Mouse (Mus musculus) cerebellum, adult 9-10 months (tissue): ENCODE measurements around the gene Ky.
A peak's percentile ranks its signal among the peaks of the same experiment; 100 is the strongest.

ENCODE experiments used
- DNase-seq: peaks from one replicate; pipeline ENCODE4 v3.0.0; 2022

Gene Ky

GRCm38 (mm10) chr9:102504716-102505378, 703 bp upstream of the Ky start:
- DNase-seq: no peak

- no peak for DNase-seq
Observed at GRCm38 (mm10) chr9:102508315-102508714, 2.8 kb downstream of the Ky start.

DNA sequence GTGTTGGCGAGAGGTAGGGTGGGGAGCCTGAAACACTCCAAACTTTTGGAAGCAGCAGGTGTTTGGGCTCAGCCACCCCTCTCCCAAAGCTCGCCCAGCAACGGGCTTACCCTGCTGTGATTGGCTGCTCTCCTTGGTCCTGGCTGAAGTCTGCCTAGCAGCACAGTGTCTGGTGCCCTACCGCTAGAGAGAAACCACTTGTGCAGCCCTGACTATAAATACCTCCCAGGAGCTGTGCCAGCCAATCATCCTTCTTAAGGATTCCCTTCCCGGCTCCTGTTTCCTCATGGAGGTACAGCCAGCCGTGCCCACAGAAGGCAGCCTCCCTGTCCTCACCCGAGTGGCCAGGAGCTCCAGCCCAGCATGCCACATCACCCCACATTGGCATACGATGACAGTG, 5.9 kb downstream of the Ky start:
- DNase-seq: peak; percentile 46

GRCm38 (mm10) chr9:102513578-102513977, 8.0 kb downstream of the Ky start:
- no peak for DNase-seq

DNA sequence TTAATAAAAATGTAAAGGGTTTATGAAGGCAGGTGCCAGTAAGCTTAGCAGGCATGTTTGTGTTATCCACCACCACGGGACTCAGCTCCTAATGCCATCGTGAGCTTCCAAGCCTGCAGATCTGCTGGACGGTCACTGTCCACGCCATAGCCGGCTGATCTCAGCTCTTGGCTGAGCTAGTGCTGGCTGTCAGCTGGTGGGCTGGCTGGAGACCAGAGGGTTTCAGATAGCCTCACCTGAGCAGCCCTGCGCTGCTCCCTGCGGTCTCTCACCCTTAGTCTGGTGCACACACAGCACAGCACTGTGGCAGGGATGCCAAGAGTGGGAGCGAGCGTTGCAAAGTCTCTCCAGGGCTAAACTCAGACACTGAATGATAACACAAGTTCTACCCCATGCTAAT, 12.9 kb downstream of the Ky start:
- DNase-seq: peak; percentile 74

GRCm38 (mm10) chr9:102521396-102521795, 15.8 kb downstream of the Ky start:
- no peak for DNase-seq

DNA sequence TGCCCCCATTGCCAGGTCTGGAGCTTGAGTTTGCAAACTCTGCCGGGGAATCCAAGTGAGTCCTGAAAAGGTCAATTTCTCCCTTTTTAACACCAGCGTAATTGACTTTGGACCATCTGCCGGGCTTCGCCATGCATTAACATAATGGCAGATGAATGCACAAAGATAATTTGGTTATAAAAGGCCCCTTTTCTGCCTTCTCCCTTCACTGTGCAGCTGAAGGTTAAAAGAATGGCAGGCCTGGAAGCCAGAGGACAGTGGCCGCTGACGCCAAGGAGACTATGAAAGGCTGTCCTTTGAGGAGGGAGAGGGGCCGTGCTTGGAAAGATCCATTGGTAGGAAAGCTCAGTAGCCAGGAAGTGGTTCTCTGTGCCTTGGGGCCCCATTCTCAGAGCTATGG, 22.6 kb downstream of the Ky start:
- no peak for DNase-seq

DNA sequence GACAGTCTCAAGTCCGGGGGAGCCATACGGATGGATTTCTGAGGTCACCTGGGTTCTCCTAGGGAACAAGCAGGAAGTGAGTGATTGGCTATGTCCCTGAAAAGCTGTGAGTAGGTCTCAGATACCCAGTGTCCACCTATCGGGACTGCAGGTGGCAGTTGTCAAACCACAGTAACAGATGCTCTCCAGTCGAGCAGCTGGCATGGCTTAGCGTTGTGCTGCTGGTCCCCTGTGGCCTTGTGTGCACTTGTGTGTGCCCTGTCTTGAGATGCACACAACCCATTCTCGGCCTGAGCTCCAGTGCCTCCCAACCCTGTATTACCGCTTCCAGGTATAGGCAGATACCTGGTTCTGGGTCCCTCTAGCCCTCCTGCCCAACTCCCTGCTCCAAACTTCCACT, 23.0 kb downstream of the Ky start:
- DNase-seq: no peak

DNA sequence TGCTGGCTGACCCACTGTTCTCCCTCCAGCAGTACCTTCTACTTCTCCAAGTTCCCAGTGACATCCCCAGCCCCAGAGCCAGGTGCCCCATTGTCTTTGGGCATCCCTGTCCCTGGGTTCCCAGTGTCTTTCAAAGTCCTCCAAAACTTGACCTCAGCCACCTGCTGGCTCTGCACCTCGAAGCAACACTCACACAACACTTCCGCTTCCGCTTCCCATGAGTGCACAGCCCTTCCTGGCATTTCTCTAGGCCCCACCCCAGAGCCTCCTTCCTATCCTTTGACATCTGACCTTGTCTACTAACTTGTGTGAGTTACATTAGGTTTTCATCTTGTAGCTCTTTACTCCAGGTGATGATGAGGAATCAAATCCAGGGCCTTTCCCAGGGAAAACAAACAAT, 23.5 kb downstream of the Ky start:
- no peak for DNase-seq

DNA sequence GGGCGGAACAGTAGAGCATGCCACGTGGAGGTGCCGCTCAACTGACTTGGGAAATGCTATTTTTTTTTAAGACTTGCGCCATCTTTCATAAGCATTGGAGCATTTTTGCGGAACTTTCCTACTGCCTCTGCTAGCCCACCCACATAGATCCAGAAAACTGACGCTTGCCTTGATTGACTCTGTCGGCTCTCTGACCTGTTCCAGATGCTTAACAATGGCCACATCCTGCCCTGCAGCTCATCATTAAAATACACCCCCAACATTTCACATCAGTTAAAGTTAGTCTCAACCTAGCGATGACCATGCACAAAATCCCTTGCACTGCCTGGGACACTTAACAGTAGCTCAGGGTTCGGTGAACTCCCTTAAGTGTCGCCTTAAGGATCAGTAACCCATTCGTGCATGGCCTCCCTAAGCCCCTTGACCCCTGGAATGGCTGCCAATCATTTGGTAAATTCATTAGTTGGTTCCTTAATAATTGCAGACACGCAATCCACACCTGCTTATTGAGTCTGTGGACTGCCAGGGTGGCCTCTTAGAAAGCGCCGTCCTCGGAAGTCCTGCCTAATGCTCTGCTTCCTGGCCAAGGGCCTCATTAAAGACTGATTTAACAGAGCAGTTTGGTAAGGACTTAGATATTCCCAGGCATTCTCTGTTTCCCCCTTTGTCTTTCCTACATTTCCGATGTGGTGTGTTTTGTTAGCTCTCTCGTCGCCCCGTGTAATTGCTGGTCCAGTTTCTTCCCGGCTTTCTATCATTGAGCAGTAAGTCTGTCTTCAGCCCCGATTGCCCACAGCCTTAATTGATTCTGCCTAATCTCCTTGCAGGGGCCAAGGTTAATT, 25.7 kb downstream of the Ky start:
- no peak for DNase-seq

DNA sequence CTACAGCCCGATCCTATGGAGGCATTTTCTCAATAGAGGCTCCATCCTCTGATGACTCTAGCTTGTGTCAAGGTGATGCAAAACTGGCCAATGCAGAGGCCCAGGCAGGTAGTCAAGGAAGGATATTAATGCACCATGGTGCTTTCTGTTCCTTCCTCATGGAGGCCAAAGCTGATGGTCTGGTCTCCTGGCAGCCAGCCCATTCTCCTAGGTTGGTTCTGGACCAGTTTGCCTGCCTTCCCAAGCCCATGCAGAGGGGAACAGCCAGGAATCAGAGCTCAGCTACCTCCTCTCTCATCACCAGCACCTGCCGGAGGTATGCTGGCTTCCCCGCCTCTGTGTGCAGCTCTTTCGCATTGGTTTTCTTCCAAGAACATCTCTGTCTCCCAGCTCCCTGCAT, 31.4 kb downstream of the Ky start:
- no peak for DNase-seq

- no peak for DNase-seq
Observed at GRCm38 (mm10) chr9:102539699-102540098, 34.1 kb downstream of the Ky start.

- DNase-seq: no peak
Observed at GRCm38 (mm10) chr9:102541666-102542065, 36.1 kb downstream of the Ky start.

- no peak for DNase-seq
Observed at GRCm38 (mm10) chr9:102542540-102542939, 37.0 kb downstream of the Ky start.

DNA sequence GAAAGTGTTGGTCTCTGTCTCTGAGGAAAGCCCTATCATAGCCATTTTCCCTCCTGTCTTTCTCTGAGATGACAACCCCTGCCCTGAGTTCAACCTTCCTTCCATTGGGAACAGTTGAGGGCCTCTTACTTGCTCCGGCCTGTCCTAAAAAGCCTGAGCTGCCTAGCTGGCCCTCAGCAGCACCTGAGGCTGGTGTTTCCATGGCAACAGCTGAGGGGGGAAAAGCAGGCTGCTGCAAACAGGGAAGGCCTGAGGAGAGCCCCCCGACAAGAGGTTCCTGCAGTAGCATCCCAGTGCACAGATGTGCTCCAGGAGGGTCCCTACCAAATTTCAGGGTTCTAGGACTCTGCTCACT, 38.2 kb downstream of the Ky start:
- DNase-seq: no peak

DNA sequence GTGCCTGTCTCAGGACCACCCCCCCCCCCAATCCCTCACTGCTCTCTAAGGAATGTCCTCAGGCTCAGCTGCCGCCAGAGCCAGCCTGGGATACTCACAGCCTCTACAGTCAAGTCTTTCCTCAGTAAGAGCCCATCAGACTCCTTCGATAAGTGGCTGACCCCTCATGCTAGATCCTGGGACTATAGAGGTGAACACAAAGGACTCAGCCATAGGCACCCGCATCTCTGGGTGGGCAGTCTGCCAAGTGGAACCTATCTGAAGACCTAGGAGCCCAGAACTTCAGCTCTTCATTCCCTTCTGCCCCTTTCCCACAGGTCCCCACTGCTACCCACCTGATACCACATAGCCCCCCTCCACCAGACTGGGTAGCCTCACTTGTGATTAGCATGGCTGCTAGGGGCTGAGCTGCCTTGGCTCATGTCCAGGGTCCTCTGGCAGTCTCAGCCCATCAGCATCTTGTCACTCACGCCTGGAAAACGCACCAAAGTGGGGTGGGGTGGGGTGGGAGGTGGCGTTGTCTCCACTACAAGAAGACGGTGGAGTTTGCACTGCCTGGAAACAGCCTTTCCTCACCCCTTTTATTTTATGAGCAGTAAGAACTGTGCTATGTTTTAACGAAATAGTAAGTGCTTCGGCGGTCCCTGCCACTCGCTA, 38.7 kb downstream of the Ky start:
- DNase-seq: peak; percentile 6

DNA sequence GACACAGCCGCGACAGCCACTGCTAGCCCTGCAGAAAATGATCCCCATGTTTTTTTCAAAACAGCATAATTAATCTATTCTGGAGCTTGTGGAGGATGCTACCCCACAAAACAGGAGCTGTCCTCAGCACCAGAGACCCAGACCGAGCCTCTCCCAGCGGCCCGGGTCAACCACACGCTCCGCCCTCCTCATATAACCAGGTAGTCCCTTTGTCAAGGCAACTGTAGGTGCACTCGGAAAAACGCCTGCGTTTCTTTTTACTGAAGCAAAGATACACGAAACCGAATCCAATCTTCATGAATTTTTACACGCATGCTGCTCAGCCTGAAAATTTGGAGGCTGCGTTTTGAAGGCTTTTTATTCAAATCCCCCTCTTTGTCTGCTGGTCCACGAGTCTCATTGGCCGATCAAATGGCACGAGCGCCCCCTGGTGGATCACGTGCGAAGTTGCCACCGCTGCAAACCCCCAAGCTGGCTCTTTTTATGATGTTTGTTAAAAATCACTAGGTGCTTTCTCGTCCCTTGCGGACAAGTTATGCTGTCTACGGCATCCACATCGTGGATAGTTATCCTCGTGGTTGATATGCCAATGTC, 39.3 kb downstream of the Ky start:
- peak; percentile 83 for DNase-seq

- no peak for DNase-seq
Observed at GRCm38 (mm10) chr9:102545406-102546255, 40.1 kb downstream of the Ky start.

- DNase-seq: no peak
Observed at GRCm38 (mm10) chr9:102546256-102547027, 40.9 kb downstream of the Ky start.

DNA sequence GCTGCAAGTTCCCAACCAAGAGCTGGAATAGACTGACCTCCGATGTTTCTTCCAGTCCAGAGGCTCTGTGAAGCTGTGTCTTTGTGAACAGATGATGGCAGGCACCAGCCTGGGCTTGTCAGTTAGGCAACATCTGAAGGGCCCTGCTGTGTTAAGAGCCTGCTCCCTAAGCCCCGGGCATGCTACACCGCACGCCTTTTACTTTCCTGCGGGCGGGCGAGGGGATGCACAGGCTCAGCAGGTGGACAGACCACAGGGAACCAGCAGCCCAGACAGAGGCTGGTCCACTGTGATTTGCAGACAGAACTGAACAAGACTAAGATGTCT, 41.4 kb downstream of the Ky start:
- DNase-seq: no peak

- no peak for DNase-seq
Observed at GRCm38 (mm10) chr9:102549211-102549610, 43.7 kb downstream of the Ky start.

GRCm38 (mm10) chr9:102551771-102552170, 46.2 kb downstream of the Ky start:
- DNase-seq: no peak
